Mouse (Mus musculus) megakaryocyte-erythroid progenitor cell, adult 5-6 weeks (primary cell): ENCODE measurements around the gene Sgcd. TPM values are rescaled to one million over a fixed set of nuclear protein-coding genes. Genes with fewer than 3 reads are reported as not detected.
"Not testable (repeated sequence)": the region's sequence is repeated elsewhere in the genome, so short reads cannot be mapped to it uniquely, and the experiment has no call there.

Experiments used
- ATAC-seq: replicated peaks from 2 replicates; pipeline ENCODE4 v1.8.0; 2016; ENCODE audit warnings: mild to moderate bottlenecking, inconsistent platforms; ENCODE audit not compliant: severe bottlenecking, poor library complexity, low FRiP score, low TSS enrichment
- total RNA-seq, 2 experiments: library from RNA; stranded (forward) in 1 of 2; stranded (reverse) in 1 of 2; fragments of 200-1000, 215-1000 nt in 1 of 2; fragments of >200 nt in 1 of 2; fragmentation: Nextera tagmentation in 1 of 2; gene quantifications; 2 replicates each; pipeline ENCODE4 v1.2.3; 2014 to 2017

The Sgcd gene
- total RNA-seq, 2 experiments from 2014 or later: not detected

DNA sequence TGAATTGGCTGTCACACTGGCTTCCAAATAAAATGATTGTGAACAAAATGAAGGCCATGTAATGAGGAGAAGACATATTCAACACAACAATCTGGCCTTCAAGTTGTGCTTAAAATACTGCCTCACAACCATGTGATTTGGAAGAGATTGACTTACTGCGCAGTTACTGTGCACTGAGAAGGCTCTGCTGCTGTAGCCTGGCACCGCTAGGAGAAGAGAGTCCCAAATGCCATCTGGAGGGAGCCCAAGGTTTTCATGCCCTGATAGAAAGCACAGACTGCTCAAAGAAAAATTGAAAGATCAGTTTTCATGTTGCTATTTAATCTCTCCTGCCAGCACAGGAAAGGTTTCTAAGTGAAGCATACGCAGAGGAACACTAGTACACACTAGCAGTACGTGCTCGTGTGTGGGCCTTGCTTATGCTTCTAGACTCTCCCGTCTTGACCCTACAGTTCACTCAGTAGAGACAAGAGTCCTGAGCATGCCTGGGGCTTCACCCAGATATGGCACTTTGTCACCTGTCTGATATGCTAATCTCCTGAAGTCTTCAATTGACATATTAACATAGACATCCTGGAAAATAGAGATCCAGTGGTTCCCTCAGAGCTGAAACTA, 184.6 kb downstream of the Sgcd start:
- no peak for ATAC-seq

DNA sequence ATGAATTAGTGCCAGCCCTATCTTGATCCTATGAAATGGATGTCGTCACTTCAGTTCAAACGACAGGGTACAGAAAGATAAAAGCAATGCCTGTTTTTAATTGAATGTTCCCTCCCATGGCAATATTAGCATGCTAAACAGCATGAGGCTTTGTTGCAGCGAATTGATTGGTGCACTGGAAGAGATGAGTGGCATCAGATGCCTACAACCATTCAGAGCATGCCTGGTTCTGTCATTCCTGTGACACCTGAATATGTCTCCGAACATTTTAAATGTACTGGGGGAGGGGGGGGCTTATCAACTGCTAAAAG, 210.9 kb downstream of the Sgcd start:
- no peak for ATAC-seq

DNA sequence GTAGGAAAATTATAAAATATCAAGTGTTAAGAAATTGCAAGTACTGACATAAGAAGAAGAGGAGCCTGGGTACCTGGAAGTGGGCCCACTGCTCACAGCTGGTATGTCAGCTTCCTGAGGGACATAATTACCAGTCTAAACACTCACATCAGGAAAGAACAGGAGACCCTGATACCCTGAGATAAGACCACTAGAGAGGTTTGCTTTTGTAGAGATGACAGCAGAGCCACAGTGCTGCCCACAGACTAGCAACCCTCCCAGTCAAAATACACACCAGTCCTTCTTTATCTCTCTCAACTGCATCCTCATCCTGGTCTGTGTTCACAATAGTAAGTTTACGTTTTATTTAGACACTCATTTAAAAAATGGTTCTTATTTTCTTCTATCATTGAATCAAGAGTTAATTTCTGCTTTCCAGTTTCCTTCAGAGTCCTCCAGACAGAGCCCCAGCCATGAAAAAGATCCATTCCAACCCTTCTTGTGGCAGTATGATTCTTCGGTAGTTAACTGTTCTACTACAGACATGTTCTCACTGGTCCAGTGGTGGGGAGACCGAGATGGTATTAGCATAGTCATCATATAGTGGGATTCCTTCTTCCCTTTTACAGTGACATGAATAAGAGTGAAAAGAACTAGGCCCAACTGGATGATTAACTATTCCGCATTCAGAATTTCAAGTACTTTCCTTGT, 211.4 kb downstream of the Sgcd start:
- ATAC-seq: no peak

DNA sequence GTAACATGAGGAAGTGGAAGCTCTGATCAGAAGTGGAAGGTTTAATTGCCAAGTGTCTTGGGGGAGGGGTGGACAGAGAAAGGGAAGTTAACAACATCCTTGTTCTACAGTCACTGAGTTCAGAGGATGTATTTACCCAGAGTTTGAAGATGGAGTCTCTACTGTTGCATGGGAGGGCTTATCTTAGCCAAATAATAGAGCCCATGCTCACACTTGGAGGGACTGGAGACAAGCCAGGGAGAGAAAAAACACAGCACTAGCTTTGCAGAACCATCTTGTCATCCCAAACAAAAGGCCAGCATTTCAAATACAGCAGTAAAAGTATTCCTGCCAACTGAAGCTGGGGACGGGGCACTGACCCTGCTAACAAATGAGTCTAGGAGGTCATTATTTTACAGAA, 212.8 kb downstream of the Sgcd start:
- ATAC-seq: no peak

DNA sequence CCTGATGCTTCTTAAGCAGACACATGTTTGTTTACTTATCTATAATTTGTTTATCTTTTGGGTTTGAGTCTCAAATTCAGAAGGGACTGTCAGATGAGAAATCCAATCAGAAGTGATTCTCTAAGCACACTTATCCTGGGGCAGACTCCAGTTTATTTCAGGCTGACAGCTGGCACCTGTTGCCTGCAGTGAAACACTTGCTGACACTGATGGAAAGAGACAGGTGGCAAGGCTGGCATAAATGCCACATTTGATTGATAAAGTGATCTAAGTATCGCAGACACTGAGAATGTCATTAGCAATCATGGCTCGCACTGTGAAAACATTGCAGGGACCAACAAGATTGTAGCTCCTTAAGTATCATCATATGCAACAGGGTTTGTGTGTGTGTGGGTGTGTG, 222.9 kb downstream of the Sgcd start:
- no peak for ATAC-seq

DNA sequence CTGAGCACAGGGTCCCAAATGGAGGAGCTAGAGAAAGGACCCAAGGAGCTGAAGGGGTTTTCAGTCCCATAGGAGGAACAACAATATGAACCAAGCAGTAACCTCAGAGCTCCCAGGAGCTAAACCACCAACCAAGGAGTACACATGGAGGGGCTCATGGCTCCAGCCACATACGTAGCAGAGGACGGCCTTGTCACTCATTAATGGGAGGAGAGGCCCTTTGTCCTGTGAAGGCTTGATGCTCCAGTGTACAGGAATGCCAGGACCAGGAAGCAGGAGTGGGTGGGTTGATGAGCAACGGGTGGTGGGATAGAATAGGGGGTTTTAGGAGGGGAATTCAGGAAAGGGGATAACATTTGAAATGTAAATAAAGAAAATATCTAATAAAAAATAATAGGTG, 225.2 kb downstream of the Sgcd start:
- ATAC-seq: not testable (repeated sequence)

DNA sequence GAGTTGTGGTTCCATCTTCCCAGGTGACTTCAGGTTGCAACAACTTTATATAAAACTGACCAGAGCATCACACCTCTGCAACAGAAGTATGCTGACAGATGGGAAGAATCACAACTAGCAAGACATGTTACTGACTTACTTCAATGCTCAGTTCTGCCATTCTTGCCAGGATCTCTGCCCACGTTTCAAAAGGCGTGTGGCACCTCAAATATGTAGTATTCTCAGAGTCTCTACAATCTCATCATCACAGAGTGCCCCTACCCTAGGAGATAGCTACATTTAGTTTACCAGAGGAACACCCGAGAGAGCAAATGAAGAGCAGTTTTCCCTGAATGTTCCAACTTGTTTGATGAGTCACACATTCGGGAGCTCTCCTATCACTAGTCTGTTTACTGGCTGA, 229.8 kb downstream of the Sgcd start:
- no peak for ATAC-seq

DNA sequence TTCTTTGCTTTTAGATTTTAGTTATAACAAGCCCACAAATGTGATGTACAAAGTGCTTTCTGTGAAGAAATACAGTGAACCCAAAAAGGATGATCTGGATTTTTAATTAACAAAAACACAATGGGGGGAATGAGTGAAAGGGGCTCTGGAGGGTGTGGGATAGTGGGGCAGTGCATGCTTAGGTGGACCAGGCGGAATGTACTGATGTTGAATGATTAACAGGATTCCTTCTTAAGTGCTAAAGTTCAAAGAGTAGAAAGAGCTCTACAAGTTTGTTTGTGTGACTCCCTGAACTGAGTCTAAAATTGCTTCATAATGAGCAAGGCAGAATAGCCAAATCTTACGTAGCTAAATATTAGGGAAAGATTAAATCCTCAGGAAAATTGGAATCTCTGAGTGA, 246.0 kb downstream of the Sgcd start:
- no peak for ATAC-seq

DNA sequence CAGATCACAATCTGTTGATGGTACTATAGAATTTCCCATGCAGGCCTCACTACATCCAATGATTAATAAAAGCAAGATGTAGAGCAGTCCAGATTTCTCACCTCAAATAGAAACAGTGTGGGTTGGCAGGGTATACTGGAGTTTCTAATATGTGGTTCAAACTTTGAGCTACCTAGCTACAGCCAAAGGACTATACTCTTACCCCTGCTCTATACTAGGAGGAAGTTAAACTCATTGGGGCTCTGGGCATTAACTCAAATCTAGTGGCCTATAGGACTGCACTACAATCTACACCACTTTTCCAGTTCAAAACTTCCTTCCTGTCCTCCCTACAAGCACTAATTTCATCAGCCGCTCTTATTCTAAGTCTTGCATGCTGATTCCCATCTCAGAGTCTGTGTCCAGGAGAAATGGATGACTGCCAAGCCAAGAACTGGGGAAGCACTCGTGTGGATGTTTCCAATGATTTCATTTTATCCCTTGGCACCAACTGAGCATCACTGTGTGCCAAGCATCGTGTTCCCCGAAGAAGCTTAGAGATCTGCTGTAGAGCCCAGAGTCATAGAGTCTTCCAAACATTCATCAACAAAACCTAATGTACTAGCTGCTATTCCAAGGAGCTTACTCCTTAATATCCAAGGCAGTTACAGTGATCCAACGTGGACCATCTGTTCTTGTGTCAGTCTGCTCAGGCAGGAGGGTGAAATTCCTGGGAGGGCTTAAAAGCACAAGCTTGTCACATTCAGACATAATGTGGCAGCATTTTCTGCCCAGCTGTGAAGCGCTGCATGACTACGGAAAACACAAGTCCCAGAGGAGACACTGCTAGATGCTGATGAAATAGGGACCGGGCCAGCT, 283.6 kb downstream of the Sgcd start:
- ATAC-seq: no peak

DNA sequence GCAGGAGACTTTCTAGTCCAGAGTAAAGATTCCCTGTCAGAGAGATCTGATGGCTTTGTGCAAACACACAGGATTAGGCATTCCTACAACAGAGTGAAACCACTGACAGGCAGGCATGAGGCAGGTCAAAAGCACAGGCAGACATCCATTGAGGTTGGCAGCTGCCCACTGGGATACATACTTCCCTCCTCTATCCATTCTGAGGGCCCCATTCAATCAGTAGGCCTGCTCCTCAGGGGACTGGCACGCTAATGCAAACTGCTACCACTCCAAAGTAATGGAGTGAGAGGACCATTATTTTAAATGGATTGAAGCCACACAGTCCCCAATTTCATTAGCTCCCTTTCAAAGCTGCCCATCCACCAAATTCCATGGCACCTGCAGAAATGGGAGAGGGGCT, 293.2 kb downstream of the Sgcd start:
- no peak for ATAC-seq

DNA sequence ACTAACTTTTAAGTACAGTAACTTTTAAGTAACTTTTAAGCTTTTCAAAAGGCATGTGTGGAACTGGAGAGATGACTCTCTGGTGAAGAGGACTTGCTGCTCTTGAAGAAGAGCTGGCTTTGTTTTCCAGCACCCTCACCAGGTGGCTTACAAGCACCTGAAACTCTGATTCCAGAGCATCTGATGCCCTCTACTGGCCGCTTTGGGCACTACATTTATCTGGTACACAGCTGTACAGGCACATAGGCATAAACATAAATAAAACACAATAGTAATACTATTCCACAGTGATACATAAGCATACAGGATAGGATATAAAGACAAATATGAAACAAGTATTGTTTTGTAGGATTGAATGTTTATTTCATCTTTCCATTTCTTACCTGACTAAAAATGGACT, 330.6 kb downstream of the Sgcd start:
- 0 out of 2 replicates have a peak, but pooled peaks have one; percentile 55 for ATAC-seq

DNA sequence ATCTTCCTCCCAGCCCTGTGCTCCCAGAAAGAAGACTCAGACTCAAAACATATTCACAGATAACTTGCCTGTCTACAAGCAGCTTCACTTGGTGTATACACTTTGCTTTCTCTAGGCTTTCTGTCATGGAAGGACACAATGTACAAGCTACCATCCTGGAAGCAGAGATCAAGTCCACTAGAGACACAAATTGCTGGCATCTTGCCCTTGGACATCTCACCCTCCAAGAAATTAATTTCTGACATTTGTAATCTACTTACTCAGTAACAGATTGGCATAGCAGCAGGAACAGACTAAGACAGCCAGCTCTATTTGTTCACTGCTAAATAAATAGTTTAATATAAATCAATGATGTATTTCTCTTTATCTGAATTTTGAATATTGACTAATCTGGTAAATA, 342.9 kb downstream of the Sgcd start:
- no peak for ATAC-seq

DNA sequence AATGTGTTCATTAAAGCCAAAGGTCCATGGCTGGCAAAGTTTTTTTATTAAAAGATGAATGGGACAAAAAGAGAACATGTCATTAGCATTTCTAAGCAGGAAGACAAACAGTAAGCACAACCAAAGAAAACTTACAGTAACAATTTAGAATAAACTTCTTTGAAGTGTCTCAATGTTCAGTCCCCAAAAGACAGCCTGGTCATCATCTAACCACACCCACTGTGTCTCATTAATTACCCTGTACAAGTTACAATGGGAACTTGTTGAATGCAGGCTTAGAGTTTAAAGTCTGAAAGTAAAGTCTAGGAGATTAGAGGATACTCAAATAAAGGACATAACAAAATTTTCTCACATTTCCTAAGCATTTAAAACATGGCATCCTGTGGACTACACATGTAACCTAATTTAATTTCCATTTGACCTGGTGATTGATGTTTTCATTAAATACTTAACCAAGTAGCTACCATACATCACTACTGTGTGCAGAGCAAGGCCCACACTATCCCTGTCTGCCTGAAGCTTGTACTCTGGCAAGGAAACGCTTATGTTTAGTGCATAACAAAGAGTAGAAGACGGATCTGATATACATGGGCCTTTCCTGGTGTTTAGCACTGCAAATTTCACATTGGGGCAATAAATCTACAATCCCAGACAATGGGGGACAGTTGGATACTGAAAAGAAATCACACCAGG, 347.1 kb downstream of the Sgcd start:
- ATAC-seq: no peak

DNA sequence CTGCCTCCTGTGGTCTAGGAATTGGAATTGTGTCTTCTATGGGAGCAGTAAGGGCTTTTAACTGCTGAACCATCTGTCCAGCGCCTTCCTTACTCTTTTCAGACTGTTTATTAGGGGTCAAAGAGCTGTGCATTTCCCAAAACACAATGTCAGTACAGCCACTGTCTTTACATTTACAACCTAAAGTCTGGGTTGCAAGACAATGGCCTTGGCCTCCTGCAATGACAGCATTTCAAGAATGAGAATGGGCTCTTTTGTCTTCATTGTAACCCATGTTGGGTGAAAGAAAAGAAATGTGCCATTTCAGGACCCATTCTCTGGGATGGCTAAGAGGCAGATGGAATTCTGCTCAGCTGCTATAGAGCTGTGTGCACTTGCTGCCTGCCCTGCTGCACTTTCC, 348.2 kb downstream of the Sgcd start:
- ATAC-seq: no peak

DNA sequence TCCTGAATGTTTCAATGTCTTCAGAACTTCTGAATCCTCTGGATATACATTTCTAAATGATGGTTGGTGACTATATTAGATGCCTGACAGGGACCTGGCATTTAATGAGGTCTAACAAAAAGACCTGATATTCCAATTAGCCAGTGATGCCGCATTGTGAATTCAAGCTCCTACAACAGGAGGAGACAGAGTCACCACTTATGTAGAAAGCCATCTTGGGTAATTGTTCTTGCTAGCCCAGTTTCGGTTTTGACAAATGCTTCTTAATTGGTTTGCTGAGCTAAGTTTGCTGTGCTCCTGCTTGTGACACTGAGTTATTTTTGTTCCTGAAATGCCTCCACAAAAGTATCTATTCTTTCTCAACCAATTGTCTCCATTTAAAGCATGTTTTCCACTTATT, 358.6 kb downstream of the Sgcd start:
- ATAC-seq: no peak

DNA sequence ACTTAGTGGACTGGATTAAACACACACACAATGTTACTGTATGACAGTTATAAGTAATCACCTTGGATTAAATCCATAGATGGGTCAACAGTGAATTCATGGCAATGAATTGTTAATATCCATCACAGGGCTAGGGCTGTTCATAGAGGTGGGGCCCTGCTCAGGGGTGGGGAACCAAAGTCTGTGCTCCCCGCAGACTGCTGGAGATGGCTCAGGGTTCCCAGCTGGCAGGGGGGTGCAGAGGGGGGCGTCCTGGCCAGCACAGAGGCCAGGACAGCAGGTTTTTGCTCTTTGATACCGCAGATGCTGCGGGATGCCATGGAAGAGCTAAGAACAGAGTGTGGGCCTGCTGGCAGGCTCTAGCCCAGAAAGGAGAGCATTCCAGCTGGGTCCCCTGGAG, 378.9 kb downstream of the Sgcd start:
- no peak for ATAC-seq

DNA sequence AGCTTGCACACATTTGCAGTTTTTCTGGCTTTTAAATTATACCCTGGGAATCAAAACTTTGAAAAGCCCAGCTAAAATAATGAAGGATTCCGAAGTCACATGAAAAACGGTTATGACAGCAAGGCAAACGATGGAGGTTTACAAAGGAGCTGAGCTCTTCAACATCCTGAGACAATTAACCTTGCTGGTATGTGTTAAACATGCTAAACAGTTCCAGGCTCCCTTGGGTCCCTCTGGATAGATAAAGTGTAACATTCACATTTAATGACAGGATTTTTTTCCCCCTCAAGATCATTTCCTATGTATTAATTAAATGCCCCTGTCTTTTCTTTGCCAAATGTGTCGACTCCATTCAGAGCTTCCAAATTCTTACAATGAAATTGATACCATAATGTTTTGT, 414.1 kb downstream of the Sgcd start:
- no peak for ATAC-seq

DNA sequence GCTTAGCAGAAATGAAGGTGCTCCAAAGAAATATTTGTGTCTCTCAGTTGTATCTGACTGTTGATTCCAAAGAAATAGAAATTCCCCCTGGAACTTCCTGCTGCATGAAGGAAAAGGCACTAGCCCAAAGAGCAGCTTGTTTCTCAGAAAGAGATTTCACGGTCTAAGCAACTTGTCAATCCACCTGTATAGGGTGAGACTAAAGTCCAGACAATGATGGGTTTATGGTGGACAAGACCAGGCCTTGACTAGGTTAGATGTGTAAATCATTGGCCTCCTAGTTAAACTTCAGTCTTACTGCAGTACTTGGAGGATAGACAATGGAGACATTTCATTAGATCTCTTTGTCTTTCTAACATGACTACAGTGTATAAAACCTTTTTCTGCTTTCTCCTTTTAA, 420.3 kb downstream of the Sgcd start:
- no peak for ATAC-seq

DNA sequence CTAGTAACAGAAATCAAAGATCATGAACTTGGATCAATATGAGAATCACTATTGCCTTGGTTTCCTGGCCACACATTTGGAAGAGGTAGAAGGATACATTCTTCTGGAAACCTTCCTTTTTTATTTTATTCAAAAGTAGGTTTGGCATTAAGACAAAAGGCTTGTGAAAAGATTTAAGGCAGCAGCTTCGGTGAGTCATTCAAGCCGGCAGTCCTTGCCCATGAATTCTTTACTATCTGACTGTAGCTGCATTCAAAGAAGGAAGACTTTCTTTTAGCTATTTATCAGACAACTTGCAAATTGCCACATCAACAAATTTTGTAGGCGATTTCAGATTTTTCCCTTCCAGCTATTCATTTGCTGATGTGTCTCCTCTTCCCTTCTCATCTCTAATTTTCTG, 422.6 kb downstream of the Sgcd start:
- no peak for ATAC-seq

DNA sequence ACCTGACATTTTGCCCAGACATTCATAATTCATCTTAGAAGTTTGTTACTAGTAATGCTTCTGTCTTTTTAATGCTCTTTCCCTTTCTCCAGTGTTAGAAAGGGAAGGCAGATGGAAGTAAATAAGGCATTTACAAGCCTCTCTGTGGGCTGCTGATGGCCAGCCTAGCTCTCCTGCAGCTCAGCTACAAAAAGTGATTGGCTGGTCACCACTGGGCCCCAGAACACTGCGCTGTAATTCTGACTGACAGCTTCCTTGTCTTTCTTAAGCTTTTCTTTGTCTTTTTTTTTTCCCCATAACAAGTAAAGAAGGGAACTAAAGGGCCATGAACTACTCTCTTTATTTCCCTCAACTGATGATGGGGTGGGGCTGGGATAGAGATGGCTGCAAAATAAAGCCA, 463.9 kb downstream of the Sgcd start:
- no peak for ATAC-seq
